Mouse (Mus musculus) CH12.LX (cell line): ENCODE data around the gene Nup133. TPM values are rescaled to one million over a fixed set of nuclear protein-coding genes. Genes with fewer than 3 reads are reported as not detected.

Source experiments
- DNase-seq: peaks from one replicate; pipeline ENCODE4 v3.0.0-alpha.2; 2013; ENCODE audit errors: extremely low read depth
- H3K27ac ChIP-seq: 2 replicates; pipeline ENCODE4 v1.5.1; 2012; ENCODE audit warnings: low read depth, mild to moderate bottlenecking, control low read depth, moderate library complexity; ENCODE audit not compliant: insufficient read depth
- H3K27me3 ChIP-seq: replicated peaks from 2 replicates; pipeline ENCODE3; 2012; ENCODE audit warnings: inconsistent platforms
- H3K36me3 ChIP-seq, 2 experiments: replicated peaks in 1 of 2; 2 replicates each; pipeline versions ENCODE3 to v1.6.1; 2012; ENCODE audit warnings: inconsistent platforms in 1 of 2, low read length in 1 of 2, mild to moderate bottlenecking in 1 of 2, mixed read lengths in 1 of 2, moderate library complexity in 1 of 2; ENCODE audit not compliant: control insufficient read depth in 1 of 2, insufficient read depth in 1 of 2
- H3K4me1 ChIP-seq, 2 experiments: 2 replicates each; pipeline ENCODE4 v1.6.1; 2012; ENCODE audit warnings: inconsistent platforms in 1 of 2, moderate library complexity in 1 of 2; ENCODE audit not compliant: insufficient read depth in 2 of 2, control insufficient read depth in 1 of 2
- H3K4me2 ChIP-seq: 2 replicates; pipeline ENCODE4 v1.6.1; 2012; ENCODE audit warnings: low read depth, mild to moderate bottlenecking, control low read depth; ENCODE audit not compliant: poor library complexity, insufficient read depth, severe bottlenecking
- H3K4me3 ChIP-seq, 3 experiments: fragments of 150-350 bp in 1 of 3; sonication (generic) in 1 of 3; replicated peaks in 1 of 3; 2 replicates each; pipeline versions ENCODE3 to v1.5.1; 2011 to 2012; ENCODE audit warnings: low read depth in 2 of 3, low read length in 2 of 3, mild to moderate bottlenecking in 2 of 3, moderate library complexity in 2 of 3, control low read depth in 1 of 3, improper control_type of control experiment in 1 of 3, inconsistent platforms in 1 of 3, mixed read lengths in 1 of 3; ENCODE audit not compliant: poor library complexity in 1 of 3
- H3K79me2 ChIP-seq: replicated peaks from 2 replicates; pipeline ENCODE4 v1.6.1; 2012; ENCODE audit warnings: mild to moderate bottlenecking, moderate library complexity; ENCODE audit not compliant: control insufficient read depth, poor library complexity, insufficient read depth, severe bottlenecking; ENCODE audit errors: extremely low read depth
- H3K9ac ChIP-seq: 2 replicates; pipeline ENCODE4 v1.6.1; 2012; ENCODE audit warnings: low read depth, mild to moderate bottlenecking, control low read depth, moderate library complexity; ENCODE audit not compliant: insufficient read depth
- H3K9me3 ChIP-seq: replicated peaks from 2 replicates; pipeline ENCODE3; 2012; ENCODE audit warnings: low read length, inconsistent platforms, mixed read lengths
- BHLHE40 ChIP-seq: IDR thresholded peaks from 2 replicates; pipeline ENCODE4 v1.6.1; 2011; ENCODE audit warnings: mild to moderate bottlenecking, low read depth, low read length, improper control_type of control experiment
- CHD2 ChIP-seq: IDR thresholded peaks from 2 replicates; pipeline ENCODE4 v1.6.1; 2011; ENCODE audit warnings: low read length, improper control_type of control experiment
- CTCF ChIP-seq, 2 experiments: IDR thresholded peaks in 1 of 2; conservative IDR thresholded peaks in 1 of 2; 2 replicates each; pipeline ENCODE4 v1.5.1; 2011 to 2012; ENCODE audit warnings: low read depth in 2 of 2, low read length in 2 of 2, improper control_type of control experiment in 1 of 2, inconsistent platforms in 1 of 2, mild to moderate bottlenecking in 1 of 2, moderate library complexity in 1 of 2
- E2F4 ChIP-seq: IDR thresholded peaks from 2 replicates; pipeline ENCODE4 v1.6.1; 2011; ENCODE audit warnings: low read depth, low read length, improper control_type of control experiment; ENCODE audit not compliant: insufficient replicate concordance
- ELF1 ChIP-seq: IDR thresholded peaks from 2 replicates; pipeline ENCODE4 v1.6.1; 2014; ENCODE audit warnings: low read depth, mild to moderate bottlenecking, inconsistent platforms, low read length, improper control_type of control experiment
- EP300 ChIP-seq: IDR thresholded peaks from 2 replicates; pipeline ENCODE4 v1.6.1; 2011; ENCODE audit warnings: low read length, improper control_type of control experiment
- ETS1 ChIP-seq: conservative IDR thresholded peaks from 2 replicates; pipeline ENCODE4 v1.6.1; 2012; ENCODE audit warnings: low read depth, mild to moderate bottlenecking, inconsistent platforms, low read length, improper control_type of control experiment, moderate library complexity
- HCFC1 ChIP-seq: IDR thresholded peaks from 2 replicates; pipeline ENCODE4 v1.6.1; 2012; ENCODE audit warnings: low read depth, mild to moderate bottlenecking, inconsistent platforms, low read length, improper control_type of control experiment
- IRF4 ChIP-seq: IDR thresholded peaks from 2 replicates; pipeline ENCODE4 v1.6.1; 2014; ENCODE audit warnings: low read depth, mild to moderate bottlenecking, inconsistent platforms, low read length, improper control_type of control experiment
- JUN ChIP-seq: IDR thresholded peaks from 2 replicates; pipeline ENCODE4 v1.6.1; 2011; ENCODE audit warnings: low read depth, mild to moderate bottlenecking, low read length, improper control_type of control experiment, moderate library complexity; ENCODE audit not compliant: insufficient read depth
- MAX ChIP-seq: IDR thresholded peaks from 2 replicates; pipeline ENCODE4 v1.6.1; 2011; ENCODE audit warnings: low read length, improper control_type of control experiment
- MAZ ChIP-seq: IDR thresholded peaks from 2 replicates; pipeline ENCODE4 v1.6.1; 2012; ENCODE audit warnings: low read depth, mild to moderate bottlenecking, inconsistent platforms, low read length, improper control_type of control experiment, moderate library complexity
- NELFE ChIP-seq: IDR thresholded peaks from 2 replicates; pipeline ENCODE4 v1.6.1; 2011; ENCODE audit warnings: low read depth, low read length, improper control_type of control experiment
- PAX5 ChIP-seq: IDR thresholded peaks from 2 replicates; pipeline ENCODE4 v1.6.1; 2012; ENCODE audit warnings: low read length, inconsistent platforms, mixed read lengths
- POLR2A ChIP-seq: IDR thresholded peaks from 2 replicates; pipeline ENCODE4 v1.6.1; 2011; ENCODE audit warnings: low read depth, mild to moderate bottlenecking, improper control_type of control experiment, low read length
- RAD21 ChIP-seq: IDR thresholded peaks from 2 replicates; pipeline ENCODE4 v1.6.1; 2011; ENCODE audit warnings: low read depth, mild to moderate bottlenecking, low read length, improper control_type of control experiment, moderate library complexity
- RCOR1 ChIP-seq: conservative IDR thresholded peaks from 2 replicates; pipeline ENCODE4 v1.6.1; 2012; ENCODE audit warnings: low read depth, mild to moderate bottlenecking, inconsistent platforms, low read length, improper control_type of control experiment
- TBP ChIP-seq: conservative IDR thresholded peaks from 2 replicates; pipeline ENCODE4 v1.6.1; 2011; ENCODE audit warnings: low read depth, low read length, improper control_type of control experiment
- USF1 ChIP-seq: IDR thresholded peaks from 2 replicates; pipeline ENCODE4 v1.6.1; 2014; ENCODE audit warnings: low read depth, mild to moderate bottlenecking, inconsistent platforms, low read length, improper control_type of control experiment
- USF2 ChIP-seq: conservative IDR thresholded peaks from 2 replicates; pipeline ENCODE4 v1.6.1; 2011; ENCODE audit warnings: low read depth, low read length, improper control_type of control experiment
- ZC3H11A ChIP-seq: IDR thresholded peaks from 2 replicates; pipeline ENCODE4 v1.6.1; 2012; ENCODE audit warnings: low read depth, mild to moderate bottlenecking, inconsistent platforms, low read length, improper control_type of control experiment
- dilution Hi-C: fragments of 300-500 bp; cut with MboI; formaldehyde crosslinking; loops from 2 replicates; pipeline ENCODE4 v1.14.3; 2020; ENCODE audit warnings: low sequenced_read_pairs; ENCODE audit not compliant: extremely low pct_unique_long_range_greater_than_20kb, extremely low pct_ligation_motif_present
- in situ Hi-C: fragments of 300-500 bp; cut with MboI; formaldehyde crosslinking; loops from 3 replicates; pipeline ENCODE4 v1.14.3; 2019; ENCODE audit warnings: low sequenced_read_pairs, low pct_ligation_motif_present, low pct_unique_long_range_greater_than_20kb, mixed read lengths
- polyA plus RNA-seq: library from polyadenylated mRNA; unstranded; fragments of >175 nt; gene quantifications from 2 replicates; pipeline ENCODE4 v1.2.1, GENCODE M21; 2012; ENCODE audit warnings: low read depth; ENCODE audit not compliant: insufficient read length
- total RNA-seq, 2 experiments: library from RNA; depleted of rRNA; stranded (reverse); fragments of 300-350 nt in 1 of 2; fragments of >200 nt in 1 of 2; gene quantifications; 2 replicates each; pipeline ENCODE4 v1.2.3; 2012 to 2014

The Nup133 gene
- total and polyA plus RNA-seq, 3 experiments, result 32.8 to 49.0 (median 39.6) TPM

GRCm38 (mm10) chr8:123993597-123993996, 44.5 kb upstream of the Nup133 start:
- no peak overlapping the region for H3K4me3 ChIP-seq
- no peak overlapping the region for H3K27ac ChIP-seq
- no peak for DNase-seq
- dilution Hi-C loops, result no loop called here
- H3K27me3 ChIP-seq, result no peaks in the 10 kb centered on the region
- H3K4me1 ChIP-seq, result no peaks in the 10 kb centered on the region
- no peak overlapping the region for H3K9ac ChIP-seq
- TF ChIP-seq IRF4, result no peak
- no peak for TF ChIP-seq RAD21
- TF ChIP-seq CHD2, result no peak
- TF ChIP-seq MAX, result no peak
- TF ChIP-seq E2F4, result no peak
- no peak for TF ChIP-seq USF2
- TF ChIP-seq CTCF (conservative IDR thresholded peaks at IDR 0.05 in 1 of 2, IDR thresholded peaks at IDR 0.05 in 1 of 2; ENCODE audit: low read depth in 2 of 2, low read length in 2 of 2), result no peak
- no peak for TF ChIP-seq ETS1
- no peak for TF ChIP-seq NELFE
- TF ChIP-seq TBP, result no peak
- no peak for TF ChIP-seq ELF1
- no peak for TF ChIP-seq RCOR1
- TF ChIP-seq PAX5, result no peak
- TF ChIP-seq MAZ, result no peak
- H3K9me3 ChIP-seq, result no peaks in the 10 kb centered on the region
- no peak overlapping the region for H3K4me2 ChIP-seq
- H3K36me3 ChIP-seq, result peaks cover 28 to 63% of the 10 kb centered on the region in 2 experiments
- H3K79me2 ChIP-seq, result no peaks in the 10 kb centered on the region
- in situ Hi-C loops, result no loop called here

DNA sequence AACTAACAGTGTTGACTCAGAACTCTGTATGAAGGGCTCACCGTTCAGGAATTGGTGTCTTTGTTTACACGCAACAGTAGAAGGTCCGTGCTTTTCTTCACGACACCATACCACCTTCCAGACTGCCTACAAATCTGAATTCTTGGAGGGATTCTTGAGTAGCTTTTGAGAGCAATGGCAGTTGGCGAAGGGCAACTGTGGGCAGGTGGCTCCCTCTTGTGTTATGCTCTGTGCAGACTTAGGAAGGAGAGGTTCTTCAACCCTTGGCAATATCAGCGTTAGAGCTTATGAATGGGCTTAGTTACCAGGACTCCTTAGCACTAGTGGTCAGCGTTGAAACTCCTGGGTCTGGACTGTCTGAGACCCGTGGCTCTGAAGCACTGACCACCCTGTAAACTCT, 43.5 kb upstream of the Nup133 start:
- peaks cover 23 to 54% of the 10 kb centered on the region in 2 experiments for H3K36me3 ChIP-seq
- TF ChIP-seq TBP (no peak), MAX (no peak), NELFE (no peak), ZC3H11A (no peak), JUN (no peak), RAD21 (peak; percentile 31), BHLHE40 (no peak), HCFC1 (no peak), CTCF (conservative IDR thresholded peaks at IDR 0.05 in 1 of 2, IDR thresholded peaks at IDR 0.05 in 1 of 2; ENCODE audit: low read depth in 2 of 2, low read length in 2 of 2) (peak in 1 of 2 experiments; percentile 47; a peak in 2 of 4 replicates), POLR2A (no peak), USF1 (no peak), EP300 (no peak)
- H3K27ac ChIP-seq, result no peak overlapping the region
- no peaks in the 10 kb centered on the region for H3K27me3 ChIP-seq
- no peaks in the 10 kb centered on the region for H3K9me3 ChIP-seq
- H3K4me1 ChIP-seq, result no peaks in the 10 kb centered on the region
- no peak for DNase-seq
- H3K9ac ChIP-seq, result no peak overlapping the region
- H3K4me3 ChIP-seq, result no peak overlapping the region
- in situ Hi-C loops (no loop called here), dilution Hi-C loops (no loop called here)
- H3K4me2 ChIP-seq, result no peak overlapping the region
- no peaks in the 10 kb centered on the region for H3K79me2 ChIP-seq
